Mouse (Mus musculus): ENCODE measurements around the gene Npb.
A peak's percentile ranks its signal among the peaks of the same experiment; 100 is the strongest.

Npb gene

DNA sequence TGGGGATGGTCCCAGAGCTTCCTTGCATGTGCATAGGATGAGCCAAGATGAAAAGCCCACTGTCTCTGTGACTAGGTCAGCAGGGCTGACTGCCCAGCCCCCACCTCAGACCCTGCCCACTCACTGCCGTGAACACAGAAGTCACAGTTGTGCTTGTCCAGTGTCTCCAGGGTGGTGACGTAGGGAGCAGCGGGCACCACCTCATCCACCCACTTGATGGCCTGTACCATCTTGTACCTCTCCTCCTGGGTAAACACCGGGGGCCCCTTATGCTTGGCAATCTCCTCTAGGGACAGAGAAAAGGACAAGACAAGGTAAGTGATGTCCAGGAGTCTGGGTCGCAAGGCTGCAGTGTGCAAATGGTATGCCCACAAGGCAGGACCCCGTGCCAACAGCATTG is 6.9 kb downstream of the Npb start:
- DNase-seq (ENCODE audit: low read depth): no peak

DNA sequence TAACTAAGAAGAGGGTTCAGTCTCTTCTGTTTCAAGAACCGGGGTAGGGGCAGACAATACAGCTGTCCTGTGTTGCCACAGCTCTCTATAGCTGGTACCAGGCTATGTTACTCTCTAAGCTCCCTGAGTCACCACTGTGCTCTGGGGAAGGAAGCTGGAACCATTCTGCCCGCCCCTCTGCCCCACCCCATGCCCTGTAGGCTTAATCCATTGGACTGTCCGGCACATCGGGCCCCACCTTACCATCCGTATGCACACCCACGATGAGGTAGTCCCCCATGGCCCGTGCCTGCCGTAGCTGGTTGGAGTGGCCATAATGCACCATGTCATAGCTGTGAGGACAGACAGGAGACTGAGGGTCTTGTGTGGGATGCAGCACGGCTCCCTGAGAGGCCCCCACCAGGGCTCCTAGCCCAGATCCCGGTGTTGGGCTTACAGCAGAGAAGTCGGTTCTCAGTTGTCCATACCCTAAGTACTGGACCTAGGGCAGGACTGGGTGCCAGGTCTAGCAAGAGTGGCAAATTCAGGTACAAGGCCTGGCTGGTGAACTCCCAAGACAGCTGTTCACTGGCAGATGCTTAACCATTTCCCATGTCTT is 7.4 kb downstream of the Npb start:
- peak; percentile 84 for DNase-seq (ENCODE audit: low read depth)

DNA sequence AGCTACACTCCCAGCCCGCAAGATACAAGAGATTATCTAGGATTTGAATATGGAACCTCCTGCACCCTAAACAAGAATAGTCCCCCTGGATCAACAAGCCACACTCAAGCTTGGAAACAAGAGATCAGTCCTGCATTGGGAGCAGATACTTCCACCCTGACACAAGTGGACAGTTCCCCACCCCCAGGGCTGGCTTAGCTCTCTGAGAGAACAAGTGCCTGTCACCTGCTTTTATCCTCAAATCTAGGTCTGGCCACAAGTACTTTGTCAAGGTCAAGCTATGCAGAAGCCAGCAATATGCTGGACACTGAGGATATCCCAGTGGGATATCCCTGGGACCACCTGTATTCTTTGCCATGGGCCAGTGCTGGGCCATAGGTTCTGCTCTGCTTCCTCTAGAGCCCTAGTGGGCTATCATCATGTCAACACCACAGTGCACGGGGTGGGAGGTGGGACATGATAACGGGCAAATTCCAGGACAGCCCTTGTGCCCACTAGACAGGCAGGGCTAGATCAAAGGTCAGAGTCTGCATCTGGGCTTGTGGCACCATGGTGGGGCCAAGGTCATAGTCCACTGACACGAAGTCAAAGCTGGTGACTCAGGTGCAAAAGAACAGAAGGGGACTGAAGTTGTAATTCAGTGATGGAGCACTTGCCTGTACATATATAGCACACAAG is 8.5 kb downstream of the Npb start:
- DNase-seq (ENCODE audit: low read depth): no peak

DNA sequence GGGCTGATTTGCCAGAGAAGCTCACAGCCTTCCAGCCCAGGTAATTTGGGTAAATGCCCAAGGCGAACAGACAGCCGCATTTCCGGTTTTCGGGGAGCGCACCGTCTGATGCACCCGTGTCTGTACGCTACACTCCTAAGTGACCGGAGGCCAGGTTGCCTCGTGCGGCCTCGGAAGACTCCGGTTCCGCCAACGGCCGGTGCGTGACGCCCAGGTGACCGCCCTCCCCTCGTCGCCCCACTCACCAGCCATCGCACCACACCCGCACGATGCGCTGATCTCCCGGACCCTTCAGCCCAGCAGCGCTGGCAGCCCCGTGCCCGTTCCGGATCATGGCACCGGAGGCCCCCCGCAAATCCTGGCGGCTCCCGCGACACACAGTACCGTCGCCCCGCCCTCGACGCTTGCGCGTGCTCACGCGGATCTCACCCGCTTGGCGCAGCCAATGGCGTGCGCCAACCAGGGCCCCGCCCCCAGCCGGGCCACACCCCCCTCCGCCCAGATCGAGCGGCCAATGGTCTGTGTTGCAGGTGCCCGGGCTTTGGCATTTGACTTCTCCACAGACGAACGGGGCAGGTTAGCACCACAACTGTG is 9.3 kb downstream of the Npb start, which contains the start of gene Pcyt2:
Pcyt2 (minus strand) TSS at position 418 of the 594 bp plus-strand sequence.
- peak; percentile 93 for DNase-seq (ENCODE audit: low read depth)

DNA sequence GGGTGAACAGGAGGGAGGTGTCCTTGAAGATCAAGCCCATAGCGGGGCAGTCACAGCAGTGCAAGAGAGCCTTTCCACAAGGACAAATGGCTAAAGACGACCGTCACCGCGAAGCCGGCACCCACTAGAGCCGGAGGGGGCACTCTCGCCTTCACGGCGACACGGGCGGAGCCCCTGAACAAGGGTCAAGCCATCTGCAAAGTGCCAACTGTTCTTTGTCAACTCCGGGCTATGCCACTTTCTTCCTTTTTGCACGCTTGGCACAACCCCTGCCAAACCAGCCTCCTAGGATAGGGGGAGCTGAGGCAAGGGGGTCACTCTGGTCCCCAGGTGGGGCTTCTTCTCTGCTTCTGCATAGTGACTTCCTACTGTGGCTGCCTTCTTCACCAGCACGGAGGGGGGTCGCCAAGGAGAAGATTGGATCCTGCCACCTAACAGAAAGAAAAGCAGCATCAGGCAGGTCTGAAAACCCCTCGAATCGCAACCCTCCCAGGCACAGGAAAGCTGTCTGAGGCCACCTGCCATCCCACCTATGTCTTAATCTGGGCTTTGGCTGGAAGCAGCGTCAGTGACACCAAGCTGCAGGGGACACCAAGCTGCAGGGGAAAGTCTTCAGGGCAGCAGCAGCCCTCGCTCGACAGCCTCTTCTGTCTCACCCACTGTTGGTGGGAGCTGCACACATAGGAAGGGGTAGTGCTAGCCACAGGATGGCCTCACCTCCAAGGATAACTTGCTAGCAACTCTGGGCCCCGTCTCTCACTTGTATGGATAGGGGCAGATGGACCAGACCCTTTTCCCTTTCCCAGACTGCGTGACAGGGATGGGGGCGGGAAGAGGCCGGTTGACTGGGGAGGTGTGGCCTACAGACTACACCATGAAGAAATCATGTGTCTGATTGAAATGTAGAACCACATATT is 10.6 kb downstream of the Npb start:
- no peak for DNase-seq (ENCODE audit: low read depth)

DNA sequence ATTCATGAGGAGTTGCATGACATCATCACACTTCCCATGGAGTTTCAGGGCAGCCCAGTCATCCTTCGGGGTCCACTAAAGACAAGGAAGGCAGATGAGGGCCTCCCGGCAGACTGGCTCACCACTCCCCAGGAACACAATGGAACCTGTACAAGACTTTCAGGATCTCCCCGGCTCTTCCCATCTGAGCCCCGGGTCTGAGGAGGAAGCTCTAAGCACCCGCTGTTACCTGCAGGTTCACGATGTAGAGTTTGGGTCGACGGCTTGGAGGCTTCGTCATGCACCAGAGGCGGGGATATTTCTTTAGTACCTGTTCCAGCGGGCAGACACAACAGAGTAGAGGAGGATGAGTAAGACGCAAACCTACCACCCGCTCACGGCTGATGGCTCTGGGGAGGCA is 11.9 kb downstream of the Npb start:
- no peak for DNase-seq (ENCODE audit: low read depth)

DNA sequence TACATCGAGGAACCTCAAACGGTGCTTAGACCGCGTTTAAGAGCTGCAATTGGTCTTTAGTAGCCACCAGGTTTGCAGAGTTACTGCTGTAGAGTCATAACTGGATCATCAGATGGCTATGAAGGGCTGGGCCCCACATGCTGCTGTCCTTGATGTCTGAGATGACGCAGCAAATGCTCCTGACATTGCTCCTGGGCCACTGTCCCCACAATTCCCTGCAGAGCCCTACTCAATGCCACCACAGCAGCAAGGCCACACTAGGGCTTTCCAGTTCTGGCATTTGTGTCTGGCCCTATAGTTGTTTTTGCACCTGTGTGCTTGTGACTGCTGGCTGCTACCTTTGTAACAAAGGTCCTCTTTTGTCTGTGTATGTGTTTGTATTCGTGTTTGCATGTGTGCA is 14.5 kb downstream of the Npb start:
- DNase-seq (ENCODE audit: low read depth): no peak

DNA sequence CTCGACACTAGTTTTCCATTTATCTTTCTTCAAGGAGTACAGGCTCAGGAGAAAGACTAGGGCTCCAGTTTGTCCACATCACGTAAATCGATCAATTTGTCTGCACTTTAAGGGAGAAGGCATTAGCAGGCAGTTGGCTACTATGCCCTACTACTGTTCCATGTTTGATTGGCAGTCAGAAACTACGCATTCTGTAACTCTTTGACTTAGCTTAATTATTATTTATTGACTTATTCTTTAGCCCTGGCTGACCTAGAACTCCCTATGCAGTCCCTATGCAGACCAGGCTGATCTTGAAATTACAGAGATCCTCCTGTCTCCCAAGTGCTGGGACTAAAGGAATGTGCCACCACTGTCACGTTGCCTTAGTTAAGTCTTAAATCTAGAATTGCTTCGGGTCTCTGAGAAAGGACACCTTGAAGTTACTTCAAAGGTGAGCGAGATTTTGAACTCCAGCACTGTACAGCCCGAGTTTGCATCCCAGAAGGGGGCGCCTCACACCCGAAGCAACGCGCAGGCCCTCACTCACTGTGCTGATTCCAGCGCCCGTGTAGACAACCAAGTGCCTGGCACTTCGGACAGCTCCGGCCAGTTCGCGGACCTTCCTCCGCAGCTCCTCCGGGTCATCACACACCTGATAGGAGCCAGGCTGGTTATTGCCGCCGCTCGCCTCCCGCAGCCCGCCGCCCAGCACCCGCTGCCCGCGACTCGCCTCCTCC is 15.8 kb downstream of the Npb start:
- DNase-seq (ENCODE audit: low read depth): peak; percentile 82

DNA sequence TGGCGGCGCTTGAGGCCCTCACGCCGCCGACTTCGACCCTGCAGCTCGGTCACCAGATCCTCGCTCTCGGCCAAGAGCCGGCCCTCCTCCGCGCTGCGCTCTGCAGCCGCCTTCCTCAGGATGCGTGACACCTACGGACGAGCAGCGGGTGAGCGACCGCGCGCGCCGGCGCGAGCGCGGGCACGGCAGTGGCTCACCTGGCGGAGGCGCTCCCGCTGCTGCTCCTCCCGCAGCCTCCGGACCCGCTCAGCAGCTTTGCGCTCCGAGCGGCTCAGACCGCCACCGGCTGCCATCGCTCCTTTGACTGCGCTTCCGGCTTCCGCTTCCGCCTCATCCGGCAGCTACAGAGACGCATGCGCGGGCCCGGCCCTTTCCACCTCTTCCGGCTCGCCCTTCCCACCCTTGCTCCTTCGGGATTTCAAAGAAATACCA is 16.4 kb downstream of the Npb start:
- peak; percentile 79 for DNase-seq (ENCODE audit: low read depth)

DNA sequence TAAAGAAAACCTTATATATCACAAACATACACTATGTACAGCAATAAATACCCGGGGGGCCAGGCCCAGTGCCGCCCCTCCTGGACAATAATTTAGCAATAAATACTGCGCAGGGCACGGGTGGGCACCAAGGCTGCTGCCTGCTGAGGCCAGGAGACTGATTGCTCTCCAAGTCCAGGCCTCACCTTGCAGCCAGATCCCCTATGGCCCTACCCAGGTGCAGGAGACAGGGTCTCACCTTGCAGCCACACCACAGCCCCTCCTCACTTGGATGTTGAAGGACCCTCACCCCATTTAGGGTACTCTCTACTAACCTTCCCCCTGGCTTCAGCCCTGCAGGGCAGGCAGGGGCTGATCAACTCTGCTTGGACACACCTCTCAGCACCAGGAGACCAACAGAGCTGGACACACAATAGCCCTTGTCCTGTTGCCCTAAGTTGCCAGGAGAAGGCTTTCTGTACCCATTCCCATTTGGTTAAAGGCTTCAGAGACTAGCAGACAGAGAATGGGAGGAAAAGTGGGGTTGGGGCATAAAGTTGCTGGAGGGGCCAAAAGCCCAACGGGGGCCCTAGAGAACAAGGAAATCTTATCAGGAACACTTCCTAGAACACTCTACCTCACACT is 17.0 kb downstream of the Npb start, which contains the start of gene Sirt7:
Sirt7 (minus strand) TSS at position 89 of the 624 bp plus-strand sequence.
- no peak for DNase-seq (ENCODE audit: low read depth)

DNA sequence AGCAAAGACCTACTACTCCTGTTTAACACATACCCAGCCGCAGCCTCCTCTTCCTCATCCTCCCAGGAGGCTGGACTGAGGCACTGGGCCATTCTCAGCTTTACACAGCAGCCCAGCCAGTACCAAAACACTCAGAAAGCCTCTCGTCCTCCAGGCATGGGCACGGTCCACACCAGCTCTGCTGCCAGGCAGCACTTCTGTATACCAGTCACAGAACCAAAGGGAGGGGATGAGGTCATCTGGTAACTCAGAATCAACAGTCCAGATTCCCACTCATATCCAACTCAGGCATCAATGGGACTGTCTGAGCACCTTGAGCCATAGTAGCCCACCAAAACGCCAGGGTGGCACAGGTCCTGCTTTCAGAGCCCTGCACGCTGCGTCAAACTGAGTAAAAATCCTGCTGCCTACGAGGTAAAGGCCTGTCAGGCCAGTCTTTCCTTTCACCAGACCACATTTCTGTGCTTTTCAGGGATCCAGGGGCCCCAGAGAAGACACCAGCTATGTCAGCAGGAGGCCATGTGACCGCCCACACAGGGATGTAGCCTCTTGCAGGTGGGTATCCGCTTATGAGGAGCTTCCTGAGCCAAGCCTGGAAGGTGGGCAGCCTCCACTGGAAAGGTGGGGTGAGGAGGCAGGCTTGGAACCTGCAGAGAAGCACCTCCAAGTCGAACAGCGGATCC is 18.6 kb downstream of the Npb start:
- no peak for DNase-seq (ENCODE audit: low read depth)

DNA sequence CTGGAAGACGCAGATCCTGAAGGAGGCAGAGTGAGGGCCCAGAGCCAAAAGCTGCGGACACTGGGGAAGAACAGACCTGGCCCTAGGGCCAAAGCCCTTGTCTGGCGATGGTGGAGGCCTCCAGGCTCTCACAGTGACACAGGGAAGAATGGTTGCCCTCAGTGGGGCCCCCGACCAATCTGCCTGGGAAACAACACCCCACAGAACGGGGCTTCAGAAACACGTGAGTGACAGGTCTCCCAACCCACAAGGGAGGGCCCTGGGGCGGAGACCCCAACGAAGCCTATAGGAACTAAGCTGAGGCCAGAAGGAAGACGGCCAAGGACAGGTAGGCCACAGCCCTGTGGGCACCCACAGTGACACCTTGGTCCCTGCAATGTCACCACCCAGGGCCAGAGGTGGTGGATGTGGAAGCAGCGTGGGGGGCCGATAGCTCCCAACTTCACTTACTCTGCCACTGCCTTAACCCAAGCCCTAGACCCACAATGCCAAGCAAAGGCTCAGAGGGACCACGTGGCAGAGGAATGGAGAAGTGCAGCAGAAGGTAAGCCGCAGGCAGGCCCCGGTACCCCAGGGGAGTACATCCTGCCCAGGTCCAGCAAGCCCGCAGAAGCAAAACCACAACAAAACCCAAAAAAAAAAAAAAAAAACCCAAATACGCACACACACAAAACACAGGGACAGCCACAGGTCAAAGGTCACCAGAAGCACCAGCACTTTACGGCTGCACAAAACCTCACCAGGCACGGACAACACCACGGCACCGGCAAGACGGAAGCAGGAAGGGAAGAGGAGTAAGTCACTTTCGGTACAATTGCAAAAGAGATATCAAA is 19.4 kb downstream of the Npb start:
- peak; percentile 94 for DNase-seq (ENCODE audit: low read depth)

DNA sequence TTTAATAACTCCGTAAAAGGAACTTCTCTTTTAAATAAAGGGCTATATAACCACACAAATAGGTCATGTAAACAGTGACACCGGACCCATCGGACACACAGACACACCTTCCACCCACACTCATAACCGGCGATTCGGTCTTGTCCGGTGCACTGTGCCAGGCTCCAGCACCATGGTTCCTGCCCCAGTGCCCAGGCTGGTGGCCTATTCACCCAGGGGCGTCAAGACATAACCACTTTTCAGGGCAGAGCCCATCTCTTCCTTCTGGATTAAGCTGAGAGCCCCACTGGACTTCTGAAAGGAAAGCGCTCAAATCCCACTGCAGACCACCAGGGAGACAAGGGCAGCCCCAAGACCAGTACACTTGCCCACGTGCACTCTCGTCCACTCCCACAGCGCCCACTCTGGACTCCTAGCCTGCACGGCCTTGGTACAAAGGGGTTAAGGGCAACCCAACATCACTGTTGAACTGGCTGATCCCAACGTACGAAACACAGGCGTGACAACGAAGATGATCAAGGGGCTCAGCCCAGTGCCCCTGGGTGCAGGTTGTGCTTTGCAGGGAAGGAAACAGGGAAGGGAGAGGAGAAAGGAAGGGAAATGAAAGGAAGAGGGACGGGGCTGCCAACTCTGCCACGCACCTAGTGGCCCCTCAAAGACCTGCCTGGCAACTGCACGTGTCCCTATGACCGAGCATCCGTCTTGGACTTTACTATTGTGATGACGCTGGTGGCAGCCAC is 20.5 kb downstream of the Npb start:
- DNase-seq (ENCODE audit: low read depth): no peak

DNA sequence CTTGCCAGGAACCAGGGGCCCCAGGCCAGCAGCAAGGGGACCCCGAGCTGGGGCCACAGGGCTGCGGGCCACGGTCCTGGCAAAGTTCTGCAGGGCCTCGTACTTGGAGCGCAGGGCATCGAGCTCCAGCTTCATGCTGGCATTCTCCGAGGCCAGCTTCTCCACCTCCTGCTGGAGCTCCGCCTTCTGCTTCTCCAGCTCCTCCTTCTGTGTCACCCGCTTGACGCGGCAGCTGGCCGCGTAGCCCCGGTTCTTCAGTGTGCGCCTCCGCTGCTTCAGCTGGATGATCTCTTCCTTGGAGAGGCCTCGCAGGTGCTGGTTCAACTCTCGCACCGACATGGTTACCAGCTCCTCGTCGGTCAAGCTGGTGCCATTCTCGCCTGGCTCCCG is 21.1 kb downstream of the Npb start:
- DNase-seq (ENCODE audit: low read depth): peak; percentile 83

DNA sequence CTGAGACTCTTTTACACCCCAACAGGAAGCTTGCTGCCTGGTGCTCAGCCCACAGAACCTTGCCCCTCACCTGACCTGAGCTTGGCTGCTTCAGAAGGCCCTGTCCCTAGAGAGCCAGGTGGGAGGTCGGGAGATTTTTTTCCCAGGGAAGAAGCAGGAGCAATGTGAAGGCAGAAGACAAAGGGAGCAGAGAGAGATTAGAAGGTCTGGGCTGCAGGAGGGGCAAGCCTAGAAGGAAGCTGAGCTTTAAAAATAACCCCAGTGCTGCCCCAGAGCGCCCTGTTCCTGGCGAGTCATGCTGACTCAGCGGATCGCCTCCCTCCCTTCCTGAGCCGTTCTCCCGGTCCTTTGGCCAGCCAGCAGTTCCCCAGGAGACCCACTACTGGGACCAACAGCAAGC is 21.6 kb downstream of the Npb start:
- DNase-seq (ENCODE audit: low read depth): peak; percentile 80

DNA sequence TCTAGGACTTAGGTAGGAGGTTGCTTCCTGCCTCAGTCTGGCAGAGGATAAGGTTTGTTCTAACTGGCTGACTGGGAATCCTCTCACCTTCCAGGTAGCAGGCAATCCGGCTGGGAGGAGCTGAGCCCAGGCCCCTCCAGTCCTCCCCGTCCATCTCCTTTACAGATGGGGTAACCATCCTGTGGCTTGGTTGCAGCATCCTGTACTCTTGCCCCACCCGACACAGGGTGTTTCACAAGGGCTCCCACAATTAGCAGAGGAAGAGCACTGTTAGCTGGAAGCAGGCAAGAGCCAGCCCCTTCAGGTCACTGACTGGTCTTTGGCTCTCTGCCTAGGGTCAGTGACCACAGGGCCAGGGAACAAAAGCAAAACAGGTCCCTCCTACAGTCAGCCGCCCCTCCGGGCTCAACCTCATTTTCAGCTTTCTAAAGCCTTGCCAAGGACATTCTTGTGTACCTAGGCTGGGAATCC is 22.2 kb downstream of the Npb start:
- peak; percentile 97 for DNase-seq (ENCODE audit: low read depth)

DNA sequence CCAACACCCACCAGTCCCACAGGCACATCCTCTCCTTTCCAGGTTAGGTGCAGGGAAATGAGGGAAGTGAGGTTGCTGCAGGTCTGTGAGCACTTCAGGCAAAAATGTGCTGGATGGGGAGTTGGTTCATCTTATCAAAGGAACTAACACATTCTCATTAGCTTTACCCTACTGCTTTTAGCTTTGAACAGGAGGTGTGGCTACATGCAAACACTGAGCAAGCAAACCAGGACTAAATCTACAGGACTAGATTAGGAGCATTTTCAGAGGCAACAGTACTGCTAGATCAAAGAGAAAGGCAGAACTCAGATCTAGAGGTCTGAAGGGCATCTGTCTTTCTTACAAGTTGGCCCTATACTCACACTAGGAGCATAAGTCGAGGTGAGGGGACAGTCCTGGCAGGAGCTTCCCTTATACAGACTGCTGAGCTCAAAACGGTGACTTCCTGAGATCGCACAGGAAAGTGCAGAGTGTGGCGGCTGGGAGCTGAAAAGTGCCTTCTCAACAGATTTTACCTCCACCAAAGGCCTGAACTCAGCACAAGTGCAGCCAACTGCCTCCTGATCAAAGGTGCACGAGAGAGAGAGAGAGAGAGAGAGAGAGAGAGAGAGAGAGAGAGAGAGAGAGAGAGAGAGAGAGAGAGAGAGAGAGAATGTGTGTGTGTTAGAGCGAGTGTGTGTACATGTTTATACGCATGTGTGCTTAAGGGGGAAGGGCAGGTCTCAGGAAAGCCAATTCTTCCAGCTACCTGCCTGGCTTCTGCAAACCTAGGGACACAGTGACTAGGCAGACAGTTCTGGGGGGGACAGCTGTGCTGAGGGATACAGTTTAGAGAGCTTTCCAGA is 22.8 kb downstream of the Npb start:
- peak; percentile 73 for DNase-seq (ENCODE audit: low read depth)
